Mouse (Mus musculus) ES-Bruce4 (cell line): ENCODE results near the gene Tmem242. TPM values are rescaled to one million over a fixed set of nuclear protein-coding genes. Genes with fewer than 3 reads are reported as not detected.

Experiments used
- H3K27ac ChIP-seq: 2 replicates; pipeline ENCODE4 v1.5.1; 2012; ENCODE audit warnings: low read length, inconsistent platforms; ENCODE audit not compliant: insufficient read depth
- H3K27me3 ChIP-seq: 2 replicates; pipeline ENCODE4 v1.6.1; 2012; ENCODE audit warnings: mild to moderate bottlenecking, low read length, inconsistent platforms; ENCODE audit not compliant: control insufficient read depth, poor library complexity, insufficient read depth, severe bottlenecking
- H3K36me3 ChIP-seq: 2 replicates; pipeline ENCODE4 v1.6.1; 2012; ENCODE audit warnings: inconsistent platforms, mild to moderate bottlenecking, low read length, moderate library complexity; ENCODE audit not compliant: control insufficient read depth, poor library complexity, insufficient read depth, severe bottlenecking
- H3K4me1 ChIP-seq: one replicate; pipeline ENCODE4 v1.8.1; 2011; ENCODE audit warnings: low read length; ENCODE audit not compliant: control insufficient read depth, insufficient read depth
- H3K4me3 ChIP-seq: 2 replicates; pipeline ENCODE4 v1.5.1; 2011; ENCODE audit warnings: low read depth, mild to moderate bottlenecking, low read length
- H3K9ac ChIP-seq: 2 replicates; pipeline ENCODE4 v1.6.1; 2012; ENCODE audit warnings: low read depth, mild to moderate bottlenecking, inconsistent platforms; ENCODE audit not compliant: poor library complexity, severe bottlenecking
- H3K9me3 ChIP-seq: replicated peaks from 2 replicates; pipeline ENCODE4 v1.6.1; 2012; ENCODE audit warnings: mild to moderate bottlenecking, low read length, inconsistent platforms; ENCODE audit not compliant: control insufficient read depth, poor library complexity, insufficient read depth, severe bottlenecking
- CTCF ChIP-seq: IDR thresholded peaks from one replicate; pipeline ENCODE4 v1.8.1; 2011; ENCODE audit warnings: low read depth, low read length
- EP300 ChIP-seq: IDR thresholded peaks from 2 replicates; pipeline ENCODE4 v1.6.1; 2011; ENCODE audit warnings: low read depth, low read length; ENCODE audit not compliant: insufficient read depth
- POLR2A ChIP-seq: IDR thresholded peaks from one replicate; pipeline ENCODE4 v1.8.1; 2011; ENCODE audit warnings: low read length; ENCODE audit not compliant: insufficient read depth
- polyA plus RNA-seq: library from polyadenylated mRNA; stranded (reverse); fragments of >200 nt; gene quantifications from 2 replicates; pipeline ENCODE4 v1.2.4, GENCODE M21; 2011; ENCODE audit warnings: low read depth; ENCODE audit not compliant: missing spikeins, insufficient read depth, insufficient read length

Gene Tmem242
- polyA plus RNA-seq, 1 experiment = 60.8 TPM

DNA sequence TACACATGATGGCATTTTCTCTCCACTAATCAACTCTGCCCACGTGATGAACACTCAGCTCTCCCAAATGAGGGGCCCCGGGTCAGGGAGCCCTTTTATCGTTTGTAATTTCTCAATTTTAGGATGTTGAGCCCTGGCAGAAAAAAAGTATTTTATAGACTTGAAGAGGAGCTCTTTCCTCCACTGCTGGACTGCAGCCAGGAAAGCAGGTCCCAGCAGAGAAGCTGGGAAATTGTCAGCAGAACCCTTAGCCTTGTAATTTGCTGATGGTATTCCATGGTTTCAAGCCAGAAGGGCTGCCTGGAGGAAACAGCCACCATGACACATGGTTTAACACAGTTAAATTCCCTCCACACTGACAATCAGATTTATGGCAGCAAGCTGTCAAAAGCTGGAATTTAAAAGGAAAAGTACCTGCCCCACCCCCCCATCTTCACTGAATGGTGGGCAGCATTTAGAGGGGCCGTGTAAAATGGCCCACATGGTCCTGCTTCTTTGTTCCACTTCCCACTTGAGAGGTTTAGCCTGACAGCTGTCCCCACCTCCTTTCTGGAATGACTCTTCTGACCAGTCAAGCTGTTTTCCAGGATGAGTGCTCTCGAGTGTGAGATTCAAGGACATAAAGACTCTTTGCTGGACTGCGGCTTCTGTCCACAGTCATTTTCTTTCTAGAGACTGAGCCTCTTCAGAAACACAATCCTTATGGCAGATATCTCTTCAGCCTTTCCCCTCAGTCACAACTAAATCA lies 20.1 kb downstream of the Tmem242 start:
- no peak for TF ChIP-seq CTCF
- TF ChIP-seq EP300 = no peak
- no peak for TF ChIP-seq POLR2A
- no peaks in the 10 kb centered on the region for H3K36me3 ChIP-seq
- no peak overlapping the region for H3K9ac ChIP-seq
- H3K27me3 ChIP-seq = no peaks in the 10 kb centered on the region
- no peak overlapping the region for H3K27ac ChIP-seq
- no peak overlapping the region for H3K4me3 ChIP-seq
- H3K9me3 ChIP-seq = no peaks in the 10 kb centered on the region
- peaks cover 1% of the 10 kb centered on the region for H3K4me1 ChIP-seq

DNA sequence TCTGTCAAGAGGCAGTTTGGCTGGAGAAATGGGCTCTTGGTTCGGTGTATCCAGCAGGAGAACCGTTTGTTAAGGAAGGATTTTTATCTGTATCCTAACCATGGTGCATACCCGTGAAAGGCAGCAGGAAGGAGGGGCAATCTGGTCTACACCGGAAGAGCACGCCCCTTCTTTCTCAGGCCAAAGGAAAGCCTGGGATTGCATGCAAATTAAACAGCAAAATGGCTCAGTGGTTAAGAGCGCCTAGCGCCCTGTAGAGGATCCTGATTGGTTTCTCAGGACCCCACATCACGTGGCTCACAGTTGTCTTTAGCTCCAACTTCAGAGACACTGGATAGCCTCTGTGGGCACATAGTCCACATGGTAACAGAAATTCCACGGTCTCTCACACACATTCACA lies 21.0 kb downstream of the Tmem242 start:
- H3K4me3 ChIP-seq = no peak overlapping the region
- H3K9me3 ChIP-seq = no peaks in the 10 kb centered on the region
- H3K36me3 ChIP-seq = no peaks in the 10 kb centered on the region
- H3K4me1 ChIP-seq = peaks cover 1% of the 10 kb centered on the region
- no peaks in the 10 kb centered on the region for H3K27me3 ChIP-seq
- TF ChIP-seq CTCF = no peak
- TF ChIP-seq EP300 = no peak
- TF ChIP-seq POLR2A = no peak
- no peak overlapping the region for H3K27ac ChIP-seq
- no peak overlapping the region for H3K9ac ChIP-seq

DNA sequence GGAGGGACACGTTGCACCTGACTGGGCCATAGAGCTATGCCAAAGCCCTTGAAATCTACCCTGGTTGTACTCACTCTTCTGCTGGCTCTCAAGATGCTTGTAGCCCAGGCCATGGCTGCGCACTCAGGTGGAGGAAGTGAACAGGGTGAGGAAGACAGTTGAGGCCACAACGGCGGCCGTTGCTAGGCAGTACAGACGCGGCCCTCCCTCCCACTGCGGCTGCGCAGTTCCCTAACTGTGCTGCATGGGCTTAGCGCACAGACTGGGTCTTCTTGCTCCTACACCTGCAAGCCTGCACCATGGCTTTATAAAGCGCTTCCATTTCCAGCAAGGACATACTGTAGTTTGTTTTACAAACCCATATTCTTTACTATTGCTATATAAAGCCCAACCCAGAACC lies 21.5 kb downstream of the Tmem242 start, which contains the start of gene Ldhal6b:
Ldhal6b (minus strand) TSS at position 223 of the 400 bp plus-strand sequence.
- no peaks in the 10 kb centered on the region for H3K36me3 ChIP-seq
- TF ChIP-seq POLR2A (no peak), EP300 (no peak), CTCF (no peak)
- peak within 1 kb of the TSS; percentile 42 for H3K4me3 ChIP-seq
- no peaks in the 10 kb centered on the region for H3K27me3 ChIP-seq
- peaks cover 1% of the 10 kb centered on the region for H3K4me1 ChIP-seq
- no peak within 1 kb of the TSS for H3K9ac ChIP-seq
- no peaks in the 10 kb centered on the region for H3K9me3 ChIP-seq
- H3K27ac ChIP-seq = no peak within 1 kb of the TSS

DNA sequence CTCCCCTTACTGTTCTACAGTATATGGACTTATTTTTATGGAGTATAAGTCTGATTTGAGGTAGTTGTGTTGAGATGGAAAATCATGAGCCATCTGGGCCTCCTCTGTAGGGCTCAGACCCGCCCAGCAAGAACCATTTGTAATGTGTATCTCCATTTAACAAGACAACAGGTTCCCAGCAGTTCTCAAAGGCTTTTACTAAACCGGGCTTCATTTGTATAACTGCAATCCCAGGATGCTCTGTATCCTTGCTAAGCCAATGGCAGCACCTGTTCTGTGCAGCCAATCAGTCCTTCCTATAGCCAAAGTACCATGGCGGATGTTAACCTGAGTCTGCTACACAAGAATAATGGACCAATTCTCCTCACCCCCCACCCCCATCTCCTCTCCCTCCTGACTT lies 23.5 kb downstream of the Tmem242 start:
- no peak for TF ChIP-seq CTCF
- TF ChIP-seq POLR2A = no peak
- TF ChIP-seq EP300 = no peak
- H3K4me3 ChIP-seq = no peak overlapping the region
- H3K27me3 ChIP-seq = no peaks in the 10 kb centered on the region
- no peak overlapping the region for H3K9ac ChIP-seq
- no peaks in the 10 kb centered on the region for H3K4me1 ChIP-seq
- no peak overlapping the region for H3K27ac ChIP-seq
- no peaks in the 10 kb centered on the region for H3K9me3 ChIP-seq
- H3K36me3 ChIP-seq = no peaks in the 10 kb centered on the region

DNA sequence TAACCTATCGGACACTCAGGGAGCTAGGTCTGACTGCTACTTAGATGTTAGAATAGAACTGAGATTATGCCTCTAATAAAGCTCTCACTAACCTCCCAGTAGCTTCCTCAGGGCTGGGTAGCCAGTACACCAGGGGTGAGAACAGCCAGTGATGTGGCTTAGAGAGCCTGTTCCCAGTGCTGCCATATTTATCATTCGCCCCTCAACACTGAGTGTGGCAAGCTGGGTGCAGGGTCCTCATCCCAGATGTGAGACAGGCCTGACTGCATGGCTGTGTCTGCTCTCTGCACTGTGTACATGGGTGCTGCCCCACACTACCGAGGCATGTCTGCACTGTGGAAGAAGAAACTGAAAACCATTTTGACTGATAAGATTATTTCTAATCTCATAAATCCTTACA lies 26.0 kb downstream of the Tmem242 start:
- TF ChIP-seq EP300 (no peak), POLR2A (no peak), CTCF (no peak)
- Histone ChIP-seq H3K36me3 (no peaks in the 10 kb centered on the region), H3K27ac (no peak overlapping the region), H3K9ac (no peak overlapping the region), H3K27me3 (no peaks in the 10 kb centered on the region), H3K4me3 (no peak overlapping the region), H3K9me3 (no peaks in the 10 kb centered on the region), H3K4me1 (no peaks in the 10 kb centered on the region)

DNA sequence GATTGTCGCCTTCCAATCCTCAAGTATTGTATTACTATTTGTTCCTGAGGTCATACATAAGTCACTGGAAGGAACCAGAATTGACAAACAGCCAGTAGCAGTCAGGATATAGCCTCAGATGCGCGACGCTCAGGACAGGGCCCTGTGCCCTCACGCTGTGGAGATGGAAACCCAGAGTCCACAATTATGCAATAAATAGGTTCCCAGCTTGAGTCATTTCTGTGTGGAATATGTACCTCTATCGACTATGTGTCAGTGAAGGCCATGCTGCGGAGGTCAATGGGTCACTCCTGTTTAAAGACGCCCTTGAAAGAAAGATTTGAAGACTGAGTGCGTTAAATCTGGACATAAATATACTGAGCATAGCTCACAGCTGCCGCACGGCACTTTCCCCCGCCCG lies 26.7 kb downstream of the Tmem242 start:
- Histone ChIP-seq H3K9me3 (no peaks in the 10 kb centered on the region), H3K27ac (no peak overlapping the region), H3K4me1 (peaks cover 1% of the 10 kb centered on the region), H3K36me3 (no peaks in the 10 kb centered on the region), H3K27me3 (no peaks in the 10 kb centered on the region), H3K4me3 (no peak overlapping the region), H3K9ac (no peak overlapping the region)
- TF ChIP-seq POLR2A (no peak), EP300 (no peak), CTCF (no peak)
